Mouse (Mus musculus): ENCODE data around the gene Olfr560.

Gene Olfr560

DNA sequence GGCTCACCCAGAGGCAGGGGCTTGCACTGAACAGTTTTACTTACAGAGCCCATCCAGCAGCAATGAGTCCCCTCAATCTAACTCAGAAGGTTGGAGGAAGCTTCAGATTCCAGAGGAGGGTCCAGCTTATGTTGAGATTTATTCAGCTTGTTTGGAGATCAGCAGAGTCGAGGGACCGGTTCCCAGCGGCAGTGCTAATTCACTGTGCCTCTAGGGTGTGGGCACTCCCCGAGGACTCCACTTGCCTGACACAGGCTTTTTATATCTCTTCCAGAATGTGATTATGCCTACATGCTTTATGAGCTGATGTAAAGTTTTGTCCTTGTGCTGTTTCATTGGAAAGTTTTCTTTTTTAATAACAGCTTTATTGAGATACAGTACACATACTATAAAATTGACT, at the start of gene Olfr560, which contains the start of gene Olfr78:
Olfr560 (minus strand) TSS at position 101 of the 400 bp plus-strand sequence.
Olfr78 (minus strand) TSS at position 206 of the 400 bp plus-strand sequence.
- no peak for DNase-seq (ENCODE audit: low read depth, low spot score)

DNA sequence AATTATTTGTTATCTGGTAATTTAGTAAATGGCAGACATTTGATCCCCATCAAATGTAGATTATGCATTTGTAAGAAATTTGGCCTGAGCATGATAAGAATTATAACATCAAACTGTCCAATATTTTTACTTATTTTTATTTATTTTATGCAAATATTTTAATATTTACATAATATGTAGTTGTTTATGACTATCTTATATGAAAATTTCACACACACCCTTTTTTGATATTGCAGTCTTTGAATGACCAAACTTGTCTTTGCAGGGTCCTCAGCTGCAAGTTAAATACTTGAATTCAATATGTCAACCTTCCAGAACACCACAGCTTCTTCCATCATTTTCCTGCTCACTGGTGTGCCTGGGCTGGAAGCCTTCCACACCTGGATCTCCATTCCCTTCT, 44.0 kb upstream of the Olfr560 start, which contains the start of gene Olfr564:
Olfr564 (plus strand) TSS at position 301 of the 400 bp plus-strand sequence.
- DNase-seq (ENCODE audit: low read depth, low spot score): no peak

DNA sequence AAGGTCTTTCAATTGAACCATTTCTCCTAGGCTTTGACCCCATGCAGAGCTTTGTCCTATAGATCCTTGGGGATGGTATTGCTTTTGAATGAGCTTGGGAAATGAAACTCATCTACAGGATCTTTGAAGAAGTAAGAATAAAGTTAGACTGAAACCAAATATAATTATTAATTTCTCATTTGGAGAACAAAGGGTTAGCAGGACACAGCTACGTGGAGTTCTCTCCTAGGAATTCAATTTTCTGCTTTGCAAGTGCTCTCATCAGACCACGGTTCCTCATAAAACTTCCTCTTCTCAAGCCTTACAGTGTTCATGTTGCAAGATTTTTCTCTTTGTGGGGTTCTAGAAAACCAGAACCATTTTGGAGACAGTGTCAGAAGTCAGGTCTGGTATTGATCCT, 11.8 kb upstream of the Olfr560 start, which contains the start of gene Olfr561:
Olfr561 (plus strand) TSS at position 301 of the 400 bp plus-strand sequence.
- DNase-seq (ENCODE audit: low read depth, low spot score): no peak

DNA sequence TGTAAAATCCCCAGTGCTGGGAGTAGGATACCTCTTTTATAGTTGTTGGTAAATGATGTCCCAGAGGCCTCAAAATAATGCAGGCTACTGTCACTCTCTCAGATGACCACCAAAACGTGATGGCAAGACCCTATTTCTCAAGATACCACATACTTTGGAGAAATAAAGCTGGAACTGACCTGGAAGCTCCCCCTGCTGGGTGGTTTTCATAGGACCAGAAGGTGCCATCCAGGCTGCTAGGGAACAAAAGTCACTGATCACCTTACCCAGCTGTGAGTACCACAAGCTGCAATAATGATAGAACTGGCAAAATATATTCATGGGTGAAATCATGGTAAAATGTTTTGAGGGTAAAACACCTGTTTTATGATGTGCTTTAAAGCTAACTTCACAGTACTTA, 7.1 kb downstream of the Olfr560 start:
- peak; percentile 10 for DNase-seq (ENCODE audit: low read depth, low spot score)

DNA sequence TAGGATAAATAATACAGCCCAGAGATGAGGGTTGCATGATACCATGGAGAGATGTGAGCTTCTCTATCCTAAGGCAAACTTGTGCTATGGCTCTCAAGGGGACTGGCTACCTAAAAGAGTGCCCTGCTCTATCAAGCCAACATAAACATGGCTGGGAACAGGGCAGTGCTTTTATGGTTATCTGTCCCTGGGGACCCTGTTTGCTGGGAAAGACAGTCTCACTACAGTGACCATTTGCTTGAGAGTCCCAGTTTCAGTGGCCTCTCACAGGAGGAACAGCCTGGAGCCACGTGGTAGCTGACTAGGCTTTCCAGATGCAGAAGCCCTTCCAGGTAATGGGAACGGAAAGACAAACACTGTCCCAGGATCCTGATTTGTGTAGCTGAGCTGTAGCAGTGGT, 21.5 kb downstream of the Olfr560 start:
- no peak for DNase-seq (ENCODE audit: low read depth, low spot score)

DNA sequence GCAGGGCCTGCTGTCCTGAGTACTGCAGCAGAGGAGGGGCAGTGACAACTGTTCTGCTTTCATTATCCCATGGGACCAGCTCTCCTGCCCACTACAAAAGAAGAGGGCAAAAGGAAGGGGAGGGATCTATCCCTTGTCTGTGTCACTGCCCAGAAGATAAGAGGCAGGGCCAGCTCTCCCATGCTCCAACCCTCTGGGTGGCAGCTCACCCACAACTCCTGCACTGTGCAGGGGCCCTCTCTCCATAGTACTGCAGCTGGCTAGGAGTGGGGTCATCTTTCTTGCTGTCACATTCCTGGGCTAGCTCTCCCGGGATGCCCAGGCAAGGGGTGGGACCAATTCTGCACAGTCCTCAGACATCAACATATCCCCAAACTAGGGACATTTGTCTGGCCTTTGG, 25.4 kb downstream of the Olfr560 start:
- no peak for DNase-seq (ENCODE audit: low read depth, low spot score)

DNA sequence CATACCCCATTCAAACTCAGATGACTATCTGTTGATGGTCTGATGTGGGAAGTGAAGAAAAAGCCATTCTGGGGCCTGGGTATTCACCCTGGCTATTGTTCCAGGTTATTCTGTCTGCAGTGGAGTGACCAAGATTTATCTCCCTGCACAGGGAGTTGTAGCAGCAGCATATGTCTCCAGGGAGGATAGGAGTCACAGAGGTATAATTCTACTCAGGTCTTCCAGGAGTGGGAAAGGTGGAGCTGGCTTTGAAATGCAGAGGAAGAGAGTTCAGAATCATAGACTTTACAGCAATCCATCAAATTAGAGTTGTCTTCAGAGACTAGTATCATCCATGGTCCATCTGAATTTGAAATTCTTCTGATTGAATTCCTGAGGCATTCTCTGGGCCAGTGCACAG, 31.8 kb downstream of the Olfr560 start, which contains the start of gene Olfr559:
Olfr559 (minus strand) TSS at position 101 of the 400 bp plus-strand sequence.
- DNase-seq (ENCODE audit: low read depth, low spot score): no peak

DNA sequence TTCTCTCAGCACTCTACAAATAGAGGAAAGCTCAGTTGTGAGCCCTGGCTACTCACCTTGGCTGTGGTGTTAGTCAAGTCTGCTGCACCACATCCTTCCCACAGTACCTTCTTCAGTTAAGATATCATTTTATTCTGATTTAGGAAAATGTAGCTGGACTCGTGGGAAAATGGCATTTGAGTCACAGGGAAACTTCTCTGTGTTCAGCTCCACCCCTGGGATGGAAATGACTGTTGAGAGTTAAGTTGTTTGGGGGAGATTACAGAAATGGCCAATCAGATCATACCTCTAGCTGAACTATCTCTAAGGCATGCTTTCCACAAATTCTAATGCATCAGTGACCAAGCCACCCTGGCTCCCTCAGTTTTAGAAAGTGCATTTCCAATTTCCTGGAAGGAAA, 40.2 kb downstream of the Olfr560 start, which contains the start of gene Olfr33:
Olfr33 (minus strand) TSS at position 101 of the 400 bp plus-strand sequence.
- no peak for DNase-seq (ENCODE audit: low read depth, low spot score)

DNA sequence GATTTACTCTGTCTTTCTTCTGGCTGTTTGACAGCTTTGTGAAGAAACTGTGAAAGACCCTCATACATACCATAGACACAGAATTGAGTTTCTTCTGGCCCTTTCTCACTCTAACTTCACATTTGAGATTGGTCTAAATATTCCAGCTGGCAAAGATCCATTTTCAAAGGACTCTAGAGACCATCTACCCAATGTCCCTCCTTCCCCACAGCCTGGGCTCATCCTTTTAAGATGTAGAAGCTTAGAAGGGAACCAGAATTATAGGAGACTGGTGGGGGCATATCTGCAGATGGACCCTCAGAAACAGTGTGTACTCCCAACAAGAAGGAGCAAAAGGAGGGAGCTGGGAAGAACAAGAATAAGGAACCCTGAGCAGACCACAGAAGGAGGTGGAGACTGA, 57.3 kb downstream of the Olfr560 start, which contains the start of gene Olfr558:
Olfr558 (plus strand) TSS at position 301 of the 400 bp plus-strand sequence.
- DNase-seq (ENCODE audit: low read depth, low spot score): no peak
